Mouse (Mus musculus): ENCODE data around the gene Plxna4.

- TF ChIP-seq GATA1 (IDR thresholded peaks at IDR 0.05; ENCODE audit: borderline replicate concordance, low read length) (no peak), FLI1 (IDR thresholded peaks at IDR 0.05; ENCODE audit: low read length) (no peak)
Measured at GRCm38 (mm10) chr6:32196913-32197312, 391.1 kb downstream of the Plxna4 start.
